Mouse (Mus musculus) kidney, adult 8-10 months (tissue): Measurements from ENCODE around the gene Krt77.
A peak's percentile ranks its signal among the peaks of the same experiment; 100 is the strongest.

Source experiments
- DNase-seq, 2 experiments: peaks; one replicate each; pipeline ENCODE4 v3.0.0; 2022

The Krt77 gene

DNA sequence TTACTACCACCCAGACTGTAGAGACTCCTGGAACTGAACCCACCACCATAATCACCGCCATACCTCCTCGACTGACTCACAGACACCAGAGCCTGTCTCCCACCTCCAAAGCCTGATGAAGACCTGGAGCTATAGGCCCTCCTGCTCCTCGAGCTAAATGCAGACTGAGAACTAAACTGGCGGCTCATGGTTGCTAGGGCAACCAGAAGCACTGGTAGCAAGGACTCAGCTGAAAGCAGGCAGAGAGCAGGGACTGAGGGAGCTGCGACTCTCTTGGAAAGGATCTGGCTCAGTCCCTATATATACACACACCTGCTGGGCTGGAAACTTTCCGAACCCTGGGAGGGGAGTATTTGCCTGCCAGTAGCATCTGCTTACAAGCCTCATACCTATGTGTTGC, at the start of gene Krt77:
Gene Krt77, minus strand, starts transcription at position 275 of the 400 bp plus-strand sequence.
- no peak for DNase-seq

DNA sequence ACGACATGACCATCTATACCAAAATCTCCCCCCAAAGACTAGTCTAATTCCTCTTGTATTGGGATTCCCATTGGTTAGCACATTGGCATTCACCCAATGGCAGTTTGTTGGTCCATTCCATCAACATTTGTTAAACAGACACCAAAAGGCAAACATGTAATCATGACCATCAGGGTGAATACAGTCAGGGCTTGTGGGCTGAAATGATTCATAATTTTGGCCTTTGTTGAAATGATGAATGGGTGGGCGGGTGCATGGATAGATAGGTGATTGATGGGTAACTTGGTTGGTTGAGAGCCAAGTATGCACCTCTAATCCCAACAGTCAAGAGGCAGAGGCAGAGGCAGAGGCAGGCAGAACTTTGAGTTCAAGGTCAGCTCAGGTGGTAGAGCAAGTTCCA, 46.6 kb upstream of the Krt77 start:
- no peak for DNase-seq

DNA sequence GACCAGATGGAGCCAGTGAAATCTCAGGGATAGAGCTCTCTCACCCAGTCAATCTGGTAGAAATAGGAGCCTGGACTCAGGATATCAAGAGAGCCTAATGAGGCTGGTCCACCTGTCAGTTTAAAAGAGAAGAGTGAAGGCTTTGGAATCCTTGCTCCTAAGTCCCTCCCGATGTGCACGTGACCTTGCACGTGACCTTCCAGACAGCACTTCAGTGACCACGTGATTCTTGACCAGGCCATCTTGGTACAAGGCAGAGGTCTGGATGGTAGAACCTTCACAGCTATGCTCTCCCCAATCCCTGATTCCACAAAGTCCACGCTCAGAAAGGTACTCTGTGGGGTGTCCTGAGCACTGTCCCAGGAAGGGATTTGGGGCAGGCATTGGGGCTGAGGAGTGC, 35.3 kb upstream of the Krt77 start:
- no peak for DNase-seq

DNA sequence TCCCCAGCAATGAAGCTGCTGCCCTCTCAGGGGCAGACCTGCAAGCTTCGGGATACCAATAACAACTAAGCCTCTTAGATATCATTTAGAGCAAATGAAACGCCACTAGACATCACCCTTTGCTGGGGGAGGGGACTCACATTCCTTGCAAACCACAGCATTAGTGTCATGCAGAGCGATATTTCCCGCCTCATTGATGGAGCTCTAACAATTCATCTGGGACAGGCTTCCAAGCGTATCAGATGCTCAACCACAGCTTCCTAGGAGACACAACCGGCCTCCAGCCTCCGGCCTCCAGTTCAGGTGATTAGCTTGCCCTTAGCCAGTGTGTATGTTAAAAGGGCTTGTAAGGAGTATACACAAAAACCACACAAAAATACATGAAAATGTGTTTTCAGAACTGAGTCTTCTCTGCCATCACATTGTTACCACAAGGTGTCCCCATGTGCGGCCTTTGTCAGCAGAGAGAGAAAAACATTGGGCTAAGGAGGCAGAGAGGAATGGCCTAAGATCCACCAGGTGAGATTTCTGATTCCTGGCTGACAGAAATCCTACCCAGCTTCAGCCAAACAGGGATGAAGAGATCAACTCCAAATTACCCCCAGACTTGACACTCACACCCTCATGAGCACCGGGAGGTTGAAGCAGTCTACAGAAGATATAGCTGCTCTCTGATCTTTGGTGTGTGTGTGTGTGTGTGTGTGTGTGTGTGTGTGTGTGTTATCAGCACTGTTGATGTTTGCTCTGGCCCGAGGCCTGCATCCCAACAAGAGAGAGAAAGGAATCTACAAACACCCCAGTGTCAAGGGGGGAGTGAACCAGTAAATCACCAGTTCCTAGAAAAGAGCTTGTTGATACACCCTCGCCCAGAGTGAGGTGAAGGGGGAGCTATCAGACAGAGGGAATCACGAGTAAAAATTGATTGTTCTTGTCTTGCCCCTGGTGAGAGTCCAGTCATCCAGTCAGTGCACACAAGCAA, 33.0 kb upstream of the Krt77 start:
- DNase-seq = no peak

DNA sequence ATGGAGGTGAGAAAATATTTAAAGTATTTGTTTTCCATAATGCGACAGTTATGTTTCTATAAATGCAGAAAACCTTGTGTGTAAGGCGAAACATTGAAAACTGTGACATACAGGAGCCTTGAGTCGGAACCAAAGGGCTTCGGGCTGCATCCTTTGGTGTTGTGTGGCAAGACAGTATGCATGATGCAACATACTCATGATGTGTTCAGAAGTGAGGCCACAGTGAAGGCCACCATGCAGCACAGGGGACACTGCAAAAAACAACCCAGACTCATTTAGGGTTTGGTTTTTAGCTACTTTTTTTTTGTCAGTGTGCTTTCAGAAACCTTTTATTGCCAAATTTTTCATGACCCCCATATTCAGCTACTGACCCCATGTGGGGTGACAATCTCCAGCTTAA, 25.7 kb upstream of the Krt77 start:
- DNase-seq = no peak

DNA sequence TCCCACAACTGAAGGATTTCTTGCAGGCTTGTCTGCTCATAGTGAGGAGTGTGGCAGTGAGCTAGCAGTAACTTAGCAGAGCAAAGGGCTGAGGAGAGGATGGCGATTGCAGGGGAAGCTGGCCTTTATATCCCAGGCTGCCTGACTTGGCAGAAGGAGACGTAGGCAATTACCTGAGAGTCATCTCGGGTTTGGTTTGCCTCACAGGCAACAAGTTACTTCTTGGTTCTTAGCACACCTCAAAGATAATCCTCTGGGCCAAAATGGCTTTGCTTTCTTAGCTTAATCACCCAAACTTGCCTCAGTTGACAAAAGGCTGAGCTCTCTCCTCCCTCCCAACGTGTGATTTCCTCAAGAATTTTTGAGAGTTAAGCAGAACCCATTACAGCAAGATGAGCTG, 23.3 kb upstream of the Krt77 start, which contains the start of gene Krt76:
Gene Krt76, minus strand, starts transcription at position 101 of the 400 bp plus-strand sequence.
- DNase-seq = no peak

DNA sequence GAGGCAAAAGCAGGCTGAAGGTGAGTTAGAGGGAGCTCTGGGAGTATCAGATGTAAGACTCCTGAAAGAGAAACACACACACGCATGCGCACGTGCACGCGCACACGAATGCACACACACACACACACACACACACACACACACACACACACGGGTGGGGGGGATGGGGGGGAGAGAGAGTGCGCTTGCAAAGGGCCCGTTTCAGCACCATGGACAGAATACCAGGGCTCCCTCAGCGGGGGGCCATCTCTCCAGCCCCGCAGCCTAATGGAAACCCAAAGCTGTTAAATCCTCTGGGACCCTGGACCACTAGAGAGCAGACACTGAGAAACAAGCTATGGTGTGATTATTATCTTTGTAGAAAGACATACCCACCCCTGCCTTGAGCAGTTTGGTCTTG, 10.3 kb upstream of the Krt77 start:
- DNase-seq = no peak

DNA sequence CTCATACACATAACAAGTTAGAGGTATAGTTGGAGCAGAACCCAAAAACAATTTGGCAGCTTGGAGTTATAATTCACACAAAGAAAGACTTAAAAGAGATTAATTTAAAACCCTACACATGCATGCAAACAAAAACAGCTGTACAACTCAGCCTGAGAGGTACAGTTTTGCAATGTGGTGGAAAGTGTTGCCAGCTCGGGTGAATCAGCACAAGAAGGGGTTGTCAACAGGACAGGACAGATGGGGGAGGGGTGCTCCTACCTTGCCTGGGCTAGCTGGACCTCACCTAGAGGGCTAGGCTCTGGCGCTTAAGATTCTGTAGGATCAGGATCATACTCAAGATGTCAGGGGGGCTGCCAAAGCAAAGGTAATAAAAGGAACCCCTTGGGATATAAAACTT, 8.5 kb upstream of the Krt77 start:
- DNase-seq = no peak

DNA sequence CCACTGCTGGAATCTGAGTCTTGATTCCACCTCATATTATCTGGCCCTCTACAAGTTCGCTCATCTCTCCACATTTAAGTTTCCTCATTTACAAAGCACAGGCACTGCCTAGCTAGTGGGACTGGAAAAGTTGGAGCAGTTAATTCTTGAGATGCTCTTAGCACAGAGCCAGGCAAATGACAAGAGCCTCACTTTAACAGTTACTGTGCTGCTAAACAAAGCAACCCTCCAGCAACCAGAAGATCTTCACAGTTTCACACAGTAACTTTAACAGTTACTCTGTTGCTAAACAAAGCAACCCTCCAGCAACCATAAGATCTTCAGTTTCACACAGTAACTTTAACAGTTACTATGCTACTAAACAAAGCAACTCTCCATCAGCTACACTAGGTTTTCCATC, 4.9 kb upstream of the Krt77 start:
- no peak for DNase-seq

DNA sequence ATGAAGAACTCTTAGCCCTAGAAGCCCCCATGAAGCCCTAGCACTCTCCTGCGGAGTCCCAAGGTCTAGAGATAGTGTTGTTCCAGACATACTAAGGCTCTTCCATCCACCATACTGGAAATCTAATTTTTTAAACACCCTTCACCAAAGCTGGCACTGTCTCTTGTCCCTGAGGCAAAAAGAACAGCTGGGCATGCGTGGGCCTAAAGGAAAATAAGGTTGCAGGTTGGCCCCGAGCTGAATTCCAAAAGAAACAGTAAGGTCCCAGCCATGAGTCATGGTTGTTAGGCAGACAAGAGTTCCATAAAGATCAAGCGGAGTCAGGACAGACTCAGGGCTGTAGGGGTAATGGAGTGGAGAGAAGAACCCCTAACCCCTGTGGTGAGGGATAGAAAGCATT, 3.7 kb upstream of the Krt77 start:
- no peak for DNase-seq

DNA sequence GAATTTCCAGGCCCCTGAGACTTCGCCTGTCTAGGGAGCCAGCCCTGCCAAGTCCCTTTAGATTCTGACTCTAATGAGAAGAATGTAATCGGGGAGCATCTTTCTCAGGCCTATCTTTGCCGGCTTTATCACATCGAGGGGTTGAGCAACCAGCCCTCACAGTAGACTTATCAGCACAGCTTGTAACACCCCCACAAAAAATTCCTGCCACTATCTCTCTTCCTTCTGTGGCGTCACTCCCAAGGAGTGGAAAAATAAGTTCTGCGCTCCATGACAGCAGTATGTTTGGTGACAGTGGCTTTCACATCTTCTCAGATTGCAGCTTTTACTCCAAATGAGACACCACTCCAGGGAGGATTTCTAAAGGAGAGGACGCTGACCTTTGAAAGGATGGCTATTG, 2.8 kb downstream of the Krt77 start:
- no peak for DNase-seq

DNA sequence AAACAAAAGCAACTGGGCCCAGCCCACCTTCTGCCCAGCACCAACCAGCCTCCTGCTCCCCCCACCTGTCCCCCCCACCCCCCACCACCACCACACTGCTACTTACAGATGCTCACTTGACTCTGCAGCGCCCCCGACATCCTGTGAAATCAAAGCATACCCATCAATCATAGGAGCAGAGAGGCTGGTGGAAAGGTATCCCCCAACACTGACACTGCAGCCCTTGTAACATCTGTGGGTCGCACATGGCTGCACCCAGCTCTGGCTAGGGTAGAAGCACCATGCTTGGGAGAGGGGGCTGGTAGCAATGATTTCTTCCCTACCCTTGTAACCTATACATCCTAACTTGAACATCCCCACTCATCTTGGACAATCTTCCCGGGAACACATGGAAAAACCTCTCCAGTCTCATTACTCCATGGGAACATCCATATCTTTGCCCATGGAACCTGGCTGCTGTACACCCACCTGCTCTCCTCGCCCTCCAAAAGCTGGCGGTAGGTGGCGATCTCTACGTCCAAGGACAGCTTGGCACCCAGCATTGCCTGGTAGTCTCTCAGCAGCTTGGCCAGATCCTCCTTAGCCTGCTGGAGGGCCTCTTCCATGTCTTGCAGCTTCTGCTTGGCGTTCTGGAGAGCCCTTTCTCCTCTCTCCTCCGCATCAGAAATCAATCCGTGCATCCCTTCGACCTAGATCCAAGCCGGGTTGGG, 8.9 kb downstream of the Krt77 start:
- DNase-seq = peak in 1 of 2 experiments; percentile 8

DNA sequence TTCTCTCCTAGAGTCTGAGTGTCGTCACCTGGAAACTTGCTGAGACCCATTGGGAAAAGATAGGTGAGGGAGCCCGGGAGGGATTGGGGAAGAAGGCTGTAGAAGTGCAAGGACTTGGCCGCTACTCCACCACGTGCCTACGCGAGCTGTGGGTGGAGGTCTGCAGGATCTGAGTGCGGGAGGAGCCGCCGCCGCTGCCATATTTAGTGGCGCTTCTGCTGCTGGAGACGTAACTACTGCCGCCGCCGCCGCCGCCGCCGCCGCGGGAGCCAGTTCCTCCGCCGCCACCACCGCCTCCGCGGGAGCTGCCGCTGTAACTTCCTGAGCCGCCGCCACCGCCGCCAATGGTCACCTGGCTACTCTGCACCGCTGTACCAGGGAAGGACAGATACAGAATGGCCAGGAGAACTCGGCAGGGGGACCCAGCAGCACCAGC, 9.8 kb downstream of the Krt77 start:
- DNase-seq = peak; percentile 17 to 24

DNA sequence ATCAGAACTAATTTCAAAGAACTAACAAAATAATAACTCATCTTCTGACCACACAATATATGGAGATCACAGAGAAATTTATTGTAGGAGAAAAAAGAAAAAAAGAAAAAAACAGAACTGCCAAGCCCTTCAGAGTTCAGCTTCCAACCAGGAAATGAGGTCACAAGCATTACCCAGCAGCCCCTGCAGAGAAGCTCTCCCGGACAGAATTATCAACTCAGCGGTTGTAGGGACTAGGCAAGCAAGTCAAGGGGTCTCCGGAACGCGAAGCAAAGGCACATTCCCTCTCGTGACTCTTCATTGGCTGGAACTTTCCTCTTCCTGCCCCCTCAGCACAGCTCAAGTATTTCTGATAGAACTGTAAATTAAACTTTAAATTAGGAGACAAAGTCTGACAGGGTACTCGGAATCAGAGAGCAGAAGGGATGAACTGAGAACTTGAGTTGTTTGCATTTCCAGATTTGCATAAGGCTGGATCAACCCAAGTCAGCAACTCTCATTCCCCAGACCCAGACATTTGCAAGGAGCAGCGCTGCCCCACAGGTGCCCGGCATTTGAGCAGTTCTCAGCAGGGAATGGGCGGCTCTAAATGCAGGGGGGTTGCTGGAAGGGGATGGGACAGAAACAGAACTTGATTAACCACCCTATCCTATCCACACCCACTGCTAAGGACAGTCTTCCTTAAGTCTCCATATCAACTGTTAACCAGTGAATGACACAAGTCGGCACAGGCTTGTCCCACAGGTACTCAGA, 10.7 kb downstream of the Krt77 start:
- no peak for DNase-seq

DNA sequence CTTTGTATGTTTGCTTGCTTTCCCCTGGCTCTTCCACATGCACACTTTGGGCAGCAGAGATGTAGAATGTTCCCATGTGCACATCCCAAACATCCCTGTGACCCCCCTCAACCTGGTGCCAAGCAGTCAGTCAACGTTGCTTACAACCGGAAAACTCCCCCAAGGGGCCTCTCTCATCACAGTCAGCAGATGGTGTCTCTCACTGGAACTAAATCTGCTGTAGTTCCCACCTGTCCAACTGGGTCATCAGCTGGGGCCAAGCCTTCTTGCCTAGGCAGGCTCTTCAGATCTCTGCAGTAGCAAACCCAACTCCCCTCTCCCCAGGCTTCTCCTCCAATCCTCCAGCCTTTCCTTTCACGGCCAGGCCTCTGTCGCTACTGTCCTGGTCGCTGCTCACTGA, 12.8 kb downstream of the Krt77 start:
- DNase-seq = no peak

DNA sequence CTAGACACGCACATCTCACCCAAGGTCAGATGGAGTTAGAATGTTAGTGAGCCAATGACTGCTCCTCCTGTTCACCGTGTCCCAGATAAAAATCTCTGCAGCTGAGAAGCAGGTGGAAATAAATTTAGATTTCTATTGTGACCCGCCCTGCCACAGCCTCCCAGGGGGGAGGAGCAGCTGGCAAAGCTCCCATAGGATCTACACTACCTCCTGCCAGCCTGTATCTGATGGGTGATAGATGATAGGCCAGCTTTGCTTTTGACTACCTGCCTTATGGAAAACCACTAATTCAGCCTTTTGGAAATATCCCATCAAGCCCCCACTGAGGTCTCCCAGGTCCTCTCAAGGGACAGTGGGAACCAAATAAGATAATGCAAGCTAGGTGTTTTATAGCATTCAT, 13.8 kb downstream of the Krt77 start:
- DNase-seq = no peak

DNA sequence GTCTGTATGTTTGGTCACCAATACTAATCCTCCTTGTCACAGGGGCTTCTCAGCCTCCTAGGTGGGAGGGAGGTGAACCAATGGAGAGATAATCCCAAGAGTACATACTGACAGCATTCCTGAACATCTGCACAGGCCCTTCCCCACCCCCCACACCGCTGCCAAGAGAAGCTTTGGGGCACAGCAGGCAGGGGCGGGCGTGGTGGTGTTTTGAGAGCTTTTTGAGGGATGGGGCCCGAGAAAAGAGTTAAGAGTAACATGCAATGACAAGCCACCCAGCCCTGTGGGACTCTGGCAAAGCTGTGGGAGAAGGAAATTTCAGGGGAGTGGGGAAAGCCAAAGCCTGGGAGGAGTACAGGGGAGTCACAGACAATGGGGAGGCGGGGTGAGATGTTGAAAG, 15.2 kb downstream of the Krt77 start:
- DNase-seq = no peak

DNA sequence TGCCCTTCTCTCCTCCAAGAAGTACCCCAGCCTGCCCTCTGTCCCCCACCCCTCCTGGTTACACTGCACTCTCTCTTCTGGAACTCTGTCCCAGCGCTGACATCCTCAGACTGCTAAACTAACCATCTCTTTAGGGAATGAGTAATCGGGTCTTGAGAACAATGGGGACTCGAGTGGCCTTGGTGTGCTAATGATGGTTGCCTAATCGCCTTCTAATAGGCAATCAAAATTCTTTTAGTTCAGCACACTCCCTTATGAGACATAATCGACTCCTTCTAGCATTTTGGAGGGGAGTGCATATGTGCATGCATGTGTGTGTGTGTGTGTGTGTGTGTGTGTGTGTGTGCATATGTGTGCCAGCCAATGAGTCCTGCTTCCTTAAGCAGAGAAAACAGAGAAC, 16.9 kb downstream of the Krt77 start:
- no peak for DNase-seq

DNA sequence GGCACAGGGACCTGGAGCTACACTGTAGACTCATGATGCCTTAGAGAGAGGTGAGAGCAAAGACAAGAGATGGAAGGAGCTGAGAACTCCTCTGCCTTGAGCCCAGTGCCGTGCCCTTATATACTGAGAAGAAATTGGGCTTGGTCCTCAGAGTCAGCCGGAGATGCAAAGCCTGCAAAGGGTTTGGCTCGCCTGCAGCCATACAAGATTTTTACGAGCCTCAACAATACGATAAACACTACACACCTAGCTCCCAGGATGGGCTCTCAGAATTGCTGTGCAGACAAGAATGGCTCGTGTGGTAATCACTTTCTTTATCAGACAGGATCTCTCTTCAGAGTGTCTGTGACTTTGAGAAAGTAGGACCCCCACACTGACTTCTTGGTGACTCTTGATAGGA, 18.8 kb downstream of the Krt77 start, which contains the start of gene Krt1:
Gene Krt1, minus strand, starts transcription at position 101 of the 400 bp plus-strand sequence.
- no peak for DNase-seq

DNA sequence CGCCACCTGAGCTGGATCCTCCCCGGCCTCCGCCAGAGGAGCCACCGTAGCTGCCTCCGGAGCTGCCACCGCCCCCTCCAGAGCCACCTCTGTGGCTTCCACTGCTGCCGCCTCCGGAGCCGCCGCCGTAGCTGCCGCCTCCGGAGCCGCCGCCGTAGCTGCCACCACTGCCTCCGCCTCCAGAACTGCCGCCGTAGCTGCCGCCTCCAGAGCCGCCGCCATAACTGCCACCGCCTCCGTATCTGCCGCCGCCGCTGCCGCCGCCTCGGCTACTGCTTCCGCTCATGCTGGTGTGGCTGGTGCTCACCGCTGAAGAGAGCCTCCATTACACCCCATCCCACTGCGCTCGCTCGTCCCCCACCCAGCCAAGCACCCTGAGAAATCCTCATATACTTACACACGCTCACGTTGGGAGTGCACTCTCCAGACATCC, 23.5 kb downstream of the Krt77 start:
- peak; percentile 4 to 19 for DNase-seq

DNA sequence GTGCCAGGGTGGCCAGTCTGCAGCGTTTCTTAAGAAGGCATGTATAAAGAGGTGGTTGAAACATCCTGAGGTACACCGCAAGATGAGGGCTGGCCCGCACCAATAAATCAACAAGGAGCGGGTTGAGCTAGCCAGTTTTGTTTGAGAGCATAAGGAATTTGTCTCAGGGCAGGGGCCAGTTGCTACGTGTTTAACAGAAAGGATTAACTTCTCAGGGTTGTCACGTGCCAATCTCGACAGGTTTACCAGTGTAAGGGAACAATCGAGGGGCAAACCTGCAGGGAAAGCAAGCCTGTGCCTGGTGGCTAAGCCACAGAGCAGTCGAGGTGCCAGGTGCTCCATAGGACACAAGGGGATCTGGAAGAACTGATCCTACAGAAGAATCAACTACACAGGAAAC, 26.3 kb downstream of the Krt77 start:
- DNase-seq = no peak

DNA sequence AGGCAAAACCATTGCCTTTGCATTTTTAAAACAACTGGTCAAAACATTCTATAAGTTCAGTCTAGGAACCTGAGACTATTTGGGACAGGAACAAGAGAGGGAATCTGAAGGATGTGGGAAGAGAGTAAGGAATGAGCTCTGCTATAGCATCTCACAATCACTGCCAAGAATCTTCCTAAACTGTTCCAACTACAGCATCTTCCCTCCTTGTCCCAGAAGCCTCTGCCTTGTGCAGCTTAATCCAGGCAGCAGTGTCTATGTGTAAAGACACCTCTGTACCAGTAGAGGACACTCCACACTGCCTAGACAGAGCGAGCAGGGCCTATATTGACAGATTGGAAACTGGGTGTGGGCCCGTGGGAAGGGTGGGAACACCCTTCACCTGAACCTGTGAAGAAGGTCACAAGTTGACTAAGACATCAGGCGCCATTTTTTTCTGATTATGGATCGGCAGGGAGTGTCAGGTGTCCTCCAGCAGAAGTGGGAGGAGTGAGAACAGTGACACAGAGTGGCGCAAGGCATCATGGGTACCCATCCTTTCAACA, 34.6 kb downstream of the Krt77 start:
- no peak for DNase-seq

DNA sequence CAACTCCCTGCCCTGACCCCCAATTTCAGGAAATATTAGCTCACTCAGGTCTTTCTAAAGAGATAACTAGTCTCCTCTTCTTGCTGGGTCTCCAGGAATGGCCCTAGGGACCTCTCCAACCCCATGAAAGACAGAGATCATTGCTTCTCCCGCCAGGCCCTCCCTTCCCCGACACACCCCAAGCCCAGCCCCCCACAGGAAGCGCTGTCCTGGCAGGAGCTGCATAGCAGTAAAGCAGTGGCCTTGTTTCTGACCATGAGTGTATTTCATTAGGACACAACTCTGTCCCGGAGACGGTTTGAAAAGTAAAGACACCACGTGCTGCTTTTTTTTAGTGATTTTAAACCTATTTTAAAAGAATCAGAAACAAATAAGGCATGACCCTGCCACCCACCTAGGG, 36.4 kb downstream of the Krt77 start:
- DNase-seq = no peak
